Mouse (Mus musculus) ES-E14 (cell line): ENCODE results near the gene Hspb6. TPM values are rescaled to one million over a fixed set of nuclear protein-coding genes. Genes with fewer than 3 reads are reported as not detected.

Experiments used
- DNase-seq: peaks from one replicate; pipeline ENCODE4 v3.0.0-alpha.2; 2013; ENCODE audit warnings: low read depth, low spot score
- H3K27ac ChIP-seq: 2 replicates; pipeline ENCODE4 v1.5.1; 2012; ENCODE audit warnings: low read depth, mild to moderate bottlenecking, low read length, moderate library complexity, mixed read lengths; ENCODE audit not compliant: poor library complexity, insufficient read depth, severe bottlenecking
- H3K36me3 ChIP-seq: 2 replicates; pipeline ENCODE4 v1.6.1; 2012; ENCODE audit warnings: mild to moderate bottlenecking, low read length, moderate library complexity, mixed read lengths; ENCODE audit not compliant: control insufficient read depth, poor library complexity, insufficient read depth, severe bottlenecking
- H3K4me1 ChIP-seq, 2 experiments: fragments of 150-350 bp in 1 of 2; sonication (generic) in 1 of 2; 2 replicates each; pipeline ENCODE4 v1.6.1; 2012; ENCODE audit warnings: low read length in 2 of 2, mild to moderate bottlenecking in 1 of 2, mixed read lengths in 1 of 2; ENCODE audit not compliant: control insufficient read depth in 2 of 2, insufficient read depth in 2 of 2, poor library complexity in 1 of 2
- H3K4me3 ChIP-seq, 2 experiments: fragments of 150-350 bp in 1 of 2; sonication (generic) in 1 of 2; 2 replicates each; pipeline ENCODE4 v1.5.1; 2012; ENCODE audit warnings: low read length in 2 of 2, low read depth in 1 of 2, mild to moderate bottlenecking in 1 of 2, mixed read lengths in 1 of 2; ENCODE audit not compliant: insufficient read depth in 1 of 2, poor library complexity in 1 of 2, severe bottlenecking in 1 of 2
- H3K9ac ChIP-seq: 2 replicates; pipeline ENCODE4 v1.6.1; 2012; ENCODE audit warnings: low read depth, mild to moderate bottlenecking, low read length, mixed read lengths; ENCODE audit not compliant: poor library complexity, insufficient read depth, severe bottlenecking
- H3K9me3 ChIP-seq: fragments of 150-350 bp; sonication (generic); 2 replicates; pipeline ENCODE4 v1.6.1; 2012; ENCODE audit warnings: low read depth, mild to moderate bottlenecking, low read length; ENCODE audit not compliant: control insufficient read depth, insufficient read depth
- CHD2 ChIP-seq: IDR thresholded peaks from 2 replicates; pipeline ENCODE4 v1.6.1; 2014; ENCODE audit warnings: mild to moderate bottlenecking, low read depth, low read length, inconsistent platforms
- HCFC1 ChIP-seq: IDR thresholded peaks from 2 replicates; pipeline ENCODE4 v1.6.1; 2012; ENCODE audit warnings: low read length, inconsistent platforms, borderline replicate concordance; ENCODE audit not compliant: insufficient read depth
- MAFK ChIP-seq: IDR thresholded peaks from 2 replicates; pipeline ENCODE4 v1.6.1; 2014; ENCODE audit warnings: mild to moderate bottlenecking, low read depth, low read length, inconsistent platforms; ENCODE audit not compliant: insufficient read depth
- ZC3H11A ChIP-seq: IDR thresholded peaks from 2 replicates; pipeline ENCODE4 v1.6.1; 2012; ENCODE audit warnings: low read depth, mild to moderate bottlenecking, inconsistent platforms, low read length, borderline replicate concordance
- ZNF384 ChIP-seq: IDR thresholded peaks from 2 replicates; pipeline ENCODE4 v1.6.1; 2012; ENCODE audit warnings: low read depth, low read length, inconsistent platforms
- in situ Hi-C, 2 experiments: fragments of 600-800 bp; cut with MboI; formaldehyde crosslinking; loops; one replicate each; pipeline ENCODE4 v1.15.1; 2025; ENCODE audit warnings: low sequenced_read_pairs in 2 of 2, inconsistent platforms in 1 of 2; ENCODE audit not compliant: unreplicated experiment in 2 of 2
- total RNA-seq: library from RNA; depleted of rRNA; stranded (reverse); fragments of 300-350 nt; gene quantifications from 2 replicates; pipeline ENCODE4 v1.2.3, GENCODE M21; 2012

Hspb6 gene
- total RNA-seq, 1 experiment, result 1.6 TPM

GRCm38 (mm10) chr7:30598786-30599185, 46.8 kb downstream of the Hspb6 start, which contains the start of gene Zbtb32:
Zbtb32 (minus strand) TSS chr7:30598909.
- Histone ChIP-seq H3K4me3 (peak within 1 kb of the TSS; percentile 5 to 23; a peak in 1 of 4 replicates), H3K9ac (peak within 1 kb of the TSS; percentile 4; the same call in 1 of the 2 replicates), H3K36me3 (no peaks in the 10 kb centered on the region), H3K27ac (no peak within 1 kb of the TSS), H3K9me3 (no peaks in the 10 kb centered on the region), H3K4me1 (peaks cover 8 to 25% of the 10 kb centered on the region in 2 experiments)
- in situ Hi-C loops, result no loop called here
- no peak for TF ChIP-seq ZC3H11A
- no peak for TF ChIP-seq MAFK
- TF ChIP-seq CHD2, result peak; percentile 85
- TF ChIP-seq HCFC1, result no peak
- TF ChIP-seq ZNF384, result no peak
- no peak for DNase-seq

- Histone ChIP-seq H3K9me3 (no peaks in the 10 kb centered on the region), H3K9ac (peak overlapping the region; percentile 33; the same call in 1 of the 2 replicates), H3K27ac (peak overlapping the region; percentile 54; the same call in 1 of the 2 replicates), H3K4me3 (peak overlapping the region; percentile 5 to 43; a peak in 2 of 4 replicates), H3K4me1 (peaks cover 8 to 23% of the 10 kb centered on the region in 2 experiments), H3K36me3 (no peaks in the 10 kb centered on the region)
- peak; percentile 82; the same call in 1 of the 2 replicates for TF ChIP-seq CHD2
- no peak for TF ChIP-seq ZNF384
- TF ChIP-seq HCFC1, result no peak; the same call in 1 of the 2 replicates
- TF ChIP-seq MAFK, result 0 out of 2 replicates have a peak, but pooled peaks have one; percentile 29
- no peak for TF ChIP-seq ZC3H11A
- in situ Hi-C loops, result no loop called here
- DNase-seq, result peak; percentile 88
These were observed 48.0 kb downstream of the Hspb6 start for GRCm38 (mm10) chr7:30599933-30600353.

- TF ChIP-seq HCFC1, result no peak
- no peak for TF ChIP-seq MAFK
- no peak for TF ChIP-seq CHD2
- no peak for TF ChIP-seq ZC3H11A
- no peak for TF ChIP-seq ZNF384
- in situ Hi-C loops, result no loop called here
- Histone ChIP-seq H3K4me1 (peaks cover 8 to 22% of the 10 kb centered on the region in 2 experiments), H3K36me3 (no peaks in the 10 kb centered on the region), H3K9me3 (no peaks in the 10 kb centered on the region), H3K27ac (peak overlapping the region; percentile 54), H3K9ac (peak overlapping the region; percentile 33; the same call in 1 of the 2 replicates), H3K4me3 (0 out of 4 replicates have a peak overlapping the region, but pooled peaks of 1 of the 2 experiments have one; percentile 43)
- no peak for DNase-seq
These were observed 48.7 kb downstream of the Hspb6 start for GRCm38 (mm10) chr7:30600651-30601050.

- Histone ChIP-seq H3K9me3 (no peaks in the 10 kb centered on the region), H3K4me1 (peaks cover 8 to 27% of the 10 kb centered on the region in 2 experiments), H3K27ac (peak overlapping the region; percentile 76), H3K4me3 (no peak overlapping the region), H3K36me3 (no peaks in the 10 kb centered on the region), H3K9ac (no peak overlapping the region)
- DNase-seq, result peak; percentile 72
- in situ Hi-C loops, result no loop called here
- TF ChIP-seq CHD2, result 0 out of 2 replicates have a peak, but pooled peaks have one; percentile 29
- no peak for TF ChIP-seq ZNF384
- 0 out of 2 replicates have a peak, but pooled peaks have one; percentile 27 for TF ChIP-seq HCFC1
- no peak for TF ChIP-seq MAFK
These were observed 50.6 kb downstream of the Hspb6 start for GRCm38 (mm10) chr7:30602583-30602982.
